9 mouse cellular contexts compared by ENCODE assay signal in genomic region chr13:74167492-74167891, GRCm38 (mm10). TPM values are rescaled to one million over a fixed set of nuclear protein-coding genes. Genes with fewer than 3 reads are reported as not detected.
DNase-seq lines count a peak whose midpoint lies in the region; ATAC-seq lines count a peak whose summit lies in the region.
"Had no signal": no experiment of that assay in that cellular context is flagged by ENCODE, and none has a peak within 500 bp of the region (broad histone marks: within the 10 kb centered on the region; RNA-seq: fewer than 3 reads in every experiment).

No protein-coding gene starts in this region.

- peaks cover 31% of the 10 kb centered on the region for H3K36me3 ChIP-seq in limb, embryonic 13.5 days
- peaks cover 31% of the 10 kb centered on the region for H3K36me3 ChIP-seq in limb, embryonic 10.5 days
- H3K36me3 ChIP-seq in heart, embryonic 14.5 days (ENCODE audit: control insufficient read depth, insufficient read depth, low read length), result peaks cover 30% of the 10 kb centered on the region
- H3K36me3 ChIP-seq in midbrain, embryonic 11.5 days (ENCODE audit: control insufficient read depth, insufficient read depth, low read length), result peaks cover 4% of the 10 kb centered on the region; the same call in 1 of the 2 replicates

- no peaks in the 10 kb centered on the region for H3K9me3 ChIP-seq in limb, embryonic 13.5 days
- H3K9me3 ChIP-seq in limb, embryonic 10.5 days (replicated peaks), result no peaks in the 10 kb centered on the region
- no peaks in the 10 kb centered on the region for H3K9me3 ChIP-seq in heart, embryonic 14.5 days (ENCODE audit: control insufficient read depth, low read length)
- H3K9me3 ChIP-seq in midbrain, embryonic 11.5 days (ENCODE audit: control insufficient read depth, low read length), result no peaks in the 10 kb centered on the region
- H3K9me3 ChIP-seq: lung, embryonic 15.5 days had no signal

- H3K9ac ChIP-seq in limb, embryonic 13.5 days, result no peak overlapping the region
- no peak overlapping the region for H3K9ac ChIP-seq in heart, embryonic 14.5 days (ENCODE audit: low read length)
- H3K9ac ChIP-seq in midbrain, embryonic 11.5 days (ENCODE audit: low read length), result no peak overlapping the region

- H3K4me1 ChIP-seq in limb, embryonic 13.5 days, result peaks cover 10% of the 10 kb centered on the region; the same call in 1 of the 2 replicates
- peaks cover 11% of the 10 kb centered on the region for H3K4me1 ChIP-seq in limb, embryonic 10.5 days
- peaks cover 0 to 10% of the 10 kb centered on the region in 2 experiments; a peak in 2 of 4 replicates for H3K4me1 ChIP-seq in heart, embryonic 14.5 days (ENCODE audit: control insufficient read depth in 2 of 2, insufficient read depth in 2 of 2, low read length in 2 of 2)
- H3K4me1 ChIP-seq in midbrain, embryonic 11.5 days (ENCODE audit: control insufficient read depth, insufficient read depth, low read length), result no peaks in the 10 kb centered on the region
- H3K4me1 ChIP-seq: lung, embryonic 15.5 days had no signal

- no peak overlapping the region for H3K27ac ChIP-seq in limb, embryonic 13.5 days
- no peak overlapping the region for H3K27ac ChIP-seq in limb, embryonic 10.5 days
- no peak overlapping the region for H3K27ac ChIP-seq in heart, embryonic 14.5 days (replicated peaks in 1 of 2; ENCODE audit: control insufficient read depth in 1 of 2, insufficient read depth in 1 of 2, low read depth in 2 of 2, low read length in 2 of 2)
- H3K27ac ChIP-seq in midbrain, embryonic 11.5 days (ENCODE audit: low read depth, low read length), result no peak overlapping the region
- H3K27ac ChIP-seq: lung, embryonic 15.5 days had no signal

- no peak for ATAC-seq in limb, embryonic 13.5 days (ENCODE audit: low FRiP score, low read depth)
- no peak for ATAC-seq in heart, embryonic 14.5 days (ENCODE audit: insufficient number of reproducible peaks, insufficient read depth, low FRiP score, low read depth)
- 0 out of 2 replicates have a peak, but pooled peaks have one; percentile 26 for ATAC-seq in midbrain, embryonic 11.5 days (ENCODE audit: low FRiP score)

- intact Hi-C loops in left cerebral cortex, postnatal 25 days (cut with DNase I), result loop anchor here (5.0 kb wide), 2 partner anchors 70 to 195 kb away; no protein-coding TSS in a partner anchor

- 79% methylated on average over 2 of the region's 2 CpGs for WGBS in limb, embryonic 13.5 days
- 80% methylated on average over 2 of the region's 2 CpGs for WGBS in limb, embryonic 10.5 days
- WGBS in heart, embryonic 14.5 days, result 79% methylated on average over 2 of the region's 2 CpGs
- WGBS in midbrain, embryonic 11.5 days, result 88% methylated on average over 2 of the region's 2 CpGs

- no peak overlapping the region for H3K4me2 ChIP-seq in limb, embryonic 13.5 days (replicated peaks)
- peak overlapping the region; percentile 81; the same call in 1 of the 2 replicates for H3K4me2 ChIP-seq in heart, embryonic 14.5 days (ENCODE audit: low read length)
- H3K4me2 ChIP-seq in midbrain, embryonic 11.5 days, result no peak overlapping the region

- no peaks in the 10 kb centered on the region for H3K27me3 ChIP-seq in limb, embryonic 13.5 days
- H3K27me3 ChIP-seq in limb, embryonic 10.5 days (ENCODE audit: low read depth, poor library complexity, severe bottlenecking), result no peaks in the 10 kb centered on the region
- no peaks in the 10 kb centered on the region for H3K27me3 ChIP-seq in heart, embryonic 14.5 days (ENCODE audit: control insufficient read depth, insufficient read depth, low read length)
- no peaks in the 10 kb centered on the region for H3K27me3 ChIP-seq in midbrain, embryonic 11.5 days (ENCODE audit: control insufficient read depth, insufficient read depth, low read length)
- H3K27me3 ChIP-seq: lung, embryonic 15.5 days had no signal

- H3K4me3 ChIP-seq in limb, embryonic 13.5 days, result peak overlapping the region; percentile 56; the same call in 1 of the 2 replicates
- H3K4me3 ChIP-seq in limb, embryonic 10.5 days, result no peak overlapping the region
- H3K4me3 ChIP-seq in heart, embryonic 14.5 days (ENCODE audit: control insufficient read depth in 1 of 2, insufficient read depth in 1 of 2, low read depth in 1 of 2, low read length in 2 of 2), result no peak overlapping the region
- H3K4me3 ChIP-seq in midbrain, embryonic 11.5 days (ENCODE audit: low read depth, low read length), result no peak overlapping the region

- DNase-seq in limb, embryonic 10.5 days (ENCODE audit: low spot score), result no peak
- peak; percentile 68 for DNase-seq in fibroblast of lung, adult 2 months (ENCODE audit: low read depth)
- no peak for DNase-seq in midbrain, embryonic 11.5 days (ENCODE audit: low spot score, missing footprints)
- no peak for DNase-seq in left cerebral cortex, adult 18-20 months (ENCODE audit: low spot score in 2 of 2)
- no peak for DNase-seq in thymus, postnatal 4 days
- DNase-seq in left cerebral cortex, postnatal 25 days (ENCODE audit: low spot score in 2 of 2), result no peak

RNA-seq across cellular contexts. Expression of gene Exoc3, which starts 41.0 kb away (rescaled TPM):
- polyA plus RNA-seq in limb, embryonic 13.5 days (2015; fragmentation: Nextera tagmentation; extraction: Ambion mirVana), result 86.6 and 86.9 TPM in 2 replicates
- polyA plus RNA-seq in limb, embryonic 10.5 days (2016; fragmentation: Nextera tagmentation; extraction: Ambion mirVana), result 78.4 and 87.2 TPM in 2 replicates
- polyA plus RNA-seq in heart, embryonic 14.5 days (2014; fragmentation: Nextera tagmentation; extraction: Ambion mirVana), result 64.2 and 64.9 TPM in 2 replicates
- 69.4 and 71.2 TPM in 2 replicates for polyA plus RNA-seq in midbrain, embryonic 11.5 days (2014; fragmentation: Nextera tagmentation; extraction: Ambion mirVana)
- 10 to 100 TPM; 70.5 to 73.8 TPM for total RNA-seq in left cerebral cortex, adult 18-20 months (2021)
- total RNA-seq in left cerebral cortex, postnatal 25 days (2021), result 10 to 100 TPM; 72.5 to 74.2 TPM

RNA-seq across cellular contexts. Expression of gene Slc9a3, which starts 46.2 kb away (rescaled TPM):
- polyA plus RNA-seq in limb, embryonic 13.5 days (2015; fragmentation: Nextera tagmentation; extraction: Ambion mirVana), result not detected in 2 replicates
- not detected in 2 replicates for polyA plus RNA-seq in limb, embryonic 10.5 days (2016; fragmentation: Nextera tagmentation; extraction: Ambion mirVana)
- 0.08 and 0.30 TPM in 2 replicates for polyA plus RNA-seq in heart, embryonic 14.5 days (2014; fragmentation: Nextera tagmentation; extraction: Ambion mirVana)
- polyA plus RNA-seq in midbrain, embryonic 11.5 days (2014; fragmentation: Nextera tagmentation; extraction: Ambion mirVana), result 0.03 TPM in 1 of 2 replicates, not detected in the other
- 1 to 10 TPM; 1.6 to 2.3 TPM for total RNA-seq in left cerebral cortex, adult 18-20 months (2021)
- total RNA-seq in left cerebral cortex, postnatal 25 days (2021), result 1 to 10 TPM in 1 of 2 experiments, under 1 TPM in 1; 0.98 to 1.8 TPM
- polyA plus RNA-seq: lung, embryonic 15.5 days had no signal
